Mouse (Mus musculus) bone marrow macrophage, adult 2 months (primary cell): ENCODE data around the gene Sqstm1. TPM values are rescaled to one million over a fixed set of nuclear protein-coding genes. Genes with fewer than 3 reads are reported as not detected.

Experiments
- H3K27ac ChIP-seq: 2 replicates; pipeline ENCODE4 v1.5.1; 2012; ENCODE audit warnings: low read depth, low read length; ENCODE audit not compliant: insufficient read depth
- H3K4me1 ChIP-seq: 2 replicates; pipeline ENCODE4 v1.6.1; 2012; ENCODE audit warnings: low read length; ENCODE audit not compliant: control insufficient read depth, insufficient read depth
- H3K4me3 ChIP-seq: 2 replicates; pipeline ENCODE4 v1.5.1; 2012; ENCODE audit warnings: mild to moderate bottlenecking, low read length, moderate library complexity; ENCODE audit not compliant: insufficient read depth
- CTCF ChIP-seq: IDR thresholded peaks from 2 replicates; pipeline ENCODE4 v1.5.1; 2012; ENCODE audit warnings: low read depth, mild to moderate bottlenecking, low read length, moderate library complexity
- POLR2A ChIP-seq: IDR thresholded peaks from 2 replicates; pipeline ENCODE4 v1.6.1; 2012; ENCODE audit warnings: mild to moderate bottlenecking, low read depth, low read length, borderline replicate concordance
- polyA plus RNA-seq: library from polyadenylated mRNA; stranded (reverse); fragments of >200 nt; gene quantifications from 2 replicates; pipeline ENCODE4 v1.2.4, GENCODE M21; 2012; ENCODE audit not compliant: missing spikeins, insufficient read depth, insufficient read length

Gene Sqstm1
- polyA plus RNA-seq, 1 experiment: 560 TPM

DNA sequence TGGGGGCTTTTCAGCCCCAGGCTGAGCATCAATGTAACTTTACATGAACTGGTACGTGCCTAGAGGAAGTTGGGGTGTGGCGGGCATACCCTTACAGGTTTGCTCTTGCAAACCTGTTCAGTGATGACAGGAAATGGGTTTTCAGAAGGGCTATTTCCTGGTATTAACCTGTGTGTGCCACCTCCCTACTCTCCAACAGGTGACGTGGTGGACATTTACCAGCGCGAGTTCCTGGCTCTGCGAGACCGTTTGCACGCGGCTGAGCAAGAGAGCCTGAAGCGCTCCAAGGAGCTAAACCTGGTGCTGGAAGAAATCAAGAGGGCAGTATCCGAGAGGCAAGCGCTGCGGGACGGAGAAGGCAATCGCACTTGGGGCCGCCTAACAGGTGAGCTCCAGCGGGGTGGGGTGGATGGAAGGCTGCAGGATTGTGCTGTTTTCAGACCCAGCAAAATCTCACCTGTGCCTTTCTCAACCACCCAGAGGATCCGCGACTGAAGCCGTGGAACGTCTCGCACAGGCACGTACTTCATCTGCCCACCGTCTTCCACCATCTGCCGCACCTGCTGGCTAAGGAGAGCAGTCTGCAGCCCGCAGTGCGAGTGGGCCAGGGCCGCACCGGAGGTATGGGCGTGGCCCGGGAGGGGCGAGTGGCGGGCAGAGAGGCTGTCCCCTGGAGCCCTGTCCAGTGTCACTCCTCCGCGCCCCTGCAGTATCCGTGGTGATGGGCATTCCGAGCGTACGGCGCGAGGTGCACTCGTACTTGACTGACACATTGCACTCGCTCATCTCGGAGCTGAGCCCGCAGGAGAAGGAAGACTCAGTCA lies 20.1 kb upstream of the Sqstm1 start:
- Histone ChIP-seq H3K4me3 (no peak overlapping the region), H3K27ac (no peak overlapping the region), H3K4me1 (peaks cover 35% of the 10 kb centered on the region)
- TF ChIP-seq POLR2A (no peak), CTCF (no peak)

DNA sequence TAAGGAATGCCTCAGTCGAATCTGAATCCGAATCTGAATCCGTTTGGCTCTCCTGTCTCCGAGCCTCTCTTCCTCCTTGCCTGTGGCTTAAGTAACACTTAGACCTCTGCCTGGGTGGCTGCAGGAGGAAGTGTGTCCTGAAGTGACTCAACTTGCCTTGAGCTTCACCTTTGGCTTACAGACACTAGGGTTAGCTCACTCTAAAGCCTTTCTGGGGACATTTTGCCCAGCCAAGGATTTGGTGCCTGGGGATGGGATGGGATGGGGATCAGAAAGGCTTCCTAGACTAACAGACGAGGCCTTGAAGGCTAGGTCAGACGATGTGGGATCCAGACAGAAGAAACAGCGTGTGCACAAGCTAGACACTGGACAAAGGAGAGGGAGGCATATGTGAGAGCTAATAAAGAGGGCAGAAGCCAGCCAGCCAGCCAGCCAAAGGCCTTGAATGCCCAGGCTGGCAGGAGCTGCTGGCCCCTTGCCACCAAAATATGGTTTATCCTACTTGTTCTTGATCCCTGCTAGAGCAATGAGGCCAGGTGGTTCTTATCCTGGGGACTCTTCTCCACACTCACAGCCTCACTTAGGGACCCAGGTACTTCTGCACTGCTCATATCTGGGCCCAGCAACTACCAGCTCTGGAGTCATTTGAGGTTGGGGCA lies 18.8 kb upstream of the Sqstm1 start:
- peak overlapping the region; percentile 7; the same call in 1 of the 2 replicates for H3K4me3 ChIP-seq
- H3K4me1 ChIP-seq: peaks cover 33% of the 10 kb centered on the region
- peak overlapping the region; percentile 54 for H3K27ac ChIP-seq
- TF ChIP-seq CTCF (no peak), POLR2A (no peak)

DNA sequence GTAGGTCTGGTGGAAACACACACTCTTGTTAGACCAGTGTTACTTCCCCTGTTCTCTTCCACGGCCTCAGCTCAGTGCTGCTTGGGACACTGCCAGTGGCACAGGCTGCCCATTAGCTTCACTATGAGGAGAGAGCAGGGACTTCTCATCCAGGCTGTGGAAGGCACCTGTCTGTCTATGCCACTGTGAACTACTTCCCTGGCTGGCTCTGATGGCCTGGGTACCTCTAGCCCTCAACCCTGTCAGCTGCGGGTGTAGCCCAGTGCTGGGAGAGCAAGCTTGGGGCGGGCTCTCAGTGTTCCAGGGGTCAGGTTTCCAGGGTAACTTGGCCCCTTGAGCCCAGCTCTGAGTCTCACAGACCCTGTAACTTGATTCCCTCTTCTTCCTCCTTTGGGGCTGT lies 18.1 kb upstream of the Sqstm1 start:
- H3K4me1 ChIP-seq: peaks cover 33% of the 10 kb centered on the region
- peak overlapping the region; percentile 54 for H3K27ac ChIP-seq
- peak overlapping the region; percentile 7 for H3K4me3 ChIP-seq
- TF ChIP-seq CTCF (no peak), POLR2A (no peak)

DNA sequence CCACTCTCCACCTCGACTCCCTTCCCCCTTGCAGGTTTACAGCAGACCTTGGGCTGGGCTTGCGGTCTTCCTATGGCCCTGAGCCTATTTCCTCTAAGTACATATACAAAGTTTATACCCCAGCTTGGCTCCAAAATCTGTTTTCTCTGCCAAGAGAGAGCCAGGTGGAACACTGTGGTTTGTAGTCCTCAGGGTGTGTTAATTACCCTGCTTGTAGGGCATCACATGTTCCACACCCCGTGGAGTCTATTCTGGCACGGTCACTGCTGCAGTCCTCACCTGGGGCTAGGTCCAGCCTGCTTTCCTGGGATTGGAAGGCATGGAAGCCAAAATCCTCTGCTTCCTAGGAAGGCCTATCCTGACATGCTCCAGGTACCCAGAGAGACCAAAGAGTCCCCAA lies 17.1 kb upstream of the Sqstm1 start:
- H3K4me3 ChIP-seq: peak overlapping the region; percentile 97

DNA sequence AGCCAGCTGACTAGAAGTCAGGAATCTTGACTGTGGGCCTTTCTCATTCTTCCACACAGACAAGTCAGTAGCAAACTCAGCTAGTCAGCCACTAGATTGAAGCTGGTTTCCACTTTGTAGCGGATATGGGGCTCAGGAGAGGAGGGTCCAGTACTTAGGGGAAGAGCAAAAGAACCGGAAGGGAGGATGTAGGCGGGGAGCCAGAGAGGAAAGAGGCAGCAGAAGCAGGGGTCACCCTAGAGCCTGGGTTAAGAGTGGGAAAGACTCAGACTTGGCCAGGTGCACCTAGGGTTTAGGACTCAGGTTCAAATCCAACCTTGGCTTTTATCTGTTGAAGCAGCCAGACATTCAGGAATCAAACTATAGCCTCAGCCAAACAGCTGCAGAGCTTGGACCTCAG lies 16.6 kb upstream of the Sqstm1 start:
- peaks cover 39% of the 10 kb centered on the region for H3K4me1 ChIP-seq

More for the DNA sequence above, 17.1 kb upstream of the Sqstm1 start:
- TF ChIP-seq CTCF (no peak), POLR2A (no peak)
- Histone ChIP-seq H3K27ac (peak overlapping the region; percentile 68), H3K4me1 (peaks cover 36% of the 10 kb centered on the region)

DNA sequence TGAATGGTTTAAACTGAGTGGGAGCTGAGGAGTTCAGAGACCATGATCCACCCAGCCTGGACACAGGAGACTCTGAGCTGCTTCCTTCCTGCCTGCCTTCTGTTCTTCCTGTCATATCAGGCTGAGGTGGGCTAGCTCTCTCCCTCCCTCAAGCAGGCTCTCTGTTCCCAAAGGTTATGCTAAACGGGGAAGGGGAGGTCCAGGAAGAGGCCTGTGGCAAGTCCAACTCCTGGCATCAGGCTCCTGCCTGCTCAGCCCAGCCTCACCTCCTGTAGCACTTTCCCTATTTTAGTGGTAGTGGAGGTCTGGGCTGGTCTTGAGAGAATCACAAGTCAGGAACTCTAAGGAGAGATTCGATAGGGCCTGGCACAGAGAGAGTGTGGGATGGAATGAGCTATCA lies 15.8 kb upstream of the Sqstm1 start:
- peak overlapping the region; percentile 68 for H3K27ac ChIP-seq
- no peak for TF ChIP-seq POLR2A
- TF ChIP-seq CTCF: no peak
- H3K4me1 ChIP-seq: peaks cover 44% of the 10 kb centered on the region
- peak overlapping the region; percentile 97 for H3K4me3 ChIP-seq

More for the DNA sequence above, 16.6 kb upstream of the Sqstm1 start:
- Histone ChIP-seq H3K27ac (peak overlapping the region; percentile 68), H3K4me3 (peak overlapping the region; percentile 97)
- TF ChIP-seq POLR2A: no peak
- TF ChIP-seq CTCF: no peak

DNA sequence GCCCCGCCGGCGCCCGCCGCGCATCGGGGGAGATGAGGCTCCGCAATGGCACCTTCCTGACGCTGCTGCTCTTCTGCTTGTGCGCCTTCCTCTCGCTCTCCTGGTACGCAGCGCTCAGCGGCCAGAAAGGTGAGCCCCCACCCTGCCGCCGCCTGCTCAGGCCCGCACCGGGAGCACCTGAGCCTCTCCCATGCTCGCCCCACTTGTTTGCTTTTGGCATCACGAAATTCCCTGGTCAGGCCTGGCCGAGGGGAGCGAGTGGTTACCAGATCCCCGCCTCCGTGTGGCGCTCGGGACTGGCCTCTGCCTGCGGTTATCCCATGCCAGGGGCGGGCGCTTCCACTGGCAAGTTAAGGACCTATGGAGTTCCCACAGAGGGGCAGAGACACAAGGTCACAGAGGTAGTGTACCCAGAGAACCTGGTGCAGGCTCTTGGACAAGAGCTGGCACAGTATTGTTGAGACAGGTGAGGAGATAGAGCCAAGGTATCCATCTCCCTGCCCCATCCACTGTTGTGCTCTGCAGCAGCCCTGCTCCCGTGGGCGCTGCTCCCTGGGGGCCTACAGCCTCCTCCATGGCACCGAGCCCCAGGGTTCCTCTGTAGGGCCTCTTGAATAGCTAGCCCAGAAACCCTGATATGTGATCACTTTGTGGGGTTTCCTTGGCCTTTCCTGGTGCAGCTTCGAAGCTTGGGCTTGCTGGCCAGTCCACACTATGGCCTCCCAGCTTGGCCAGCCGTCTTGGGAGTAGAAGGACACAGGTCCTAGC lies 15.2 kb upstream of the Sqstm1 start:
- Histone ChIP-seq H3K27ac (peak overlapping the region; percentile 68), H3K4me1 (peaks cover 45% of the 10 kb centered on the region), H3K4me3 (peak overlapping the region; percentile 97)
- TF ChIP-seq CTCF: no peak
- no peak for TF ChIP-seq POLR2A

DNA sequence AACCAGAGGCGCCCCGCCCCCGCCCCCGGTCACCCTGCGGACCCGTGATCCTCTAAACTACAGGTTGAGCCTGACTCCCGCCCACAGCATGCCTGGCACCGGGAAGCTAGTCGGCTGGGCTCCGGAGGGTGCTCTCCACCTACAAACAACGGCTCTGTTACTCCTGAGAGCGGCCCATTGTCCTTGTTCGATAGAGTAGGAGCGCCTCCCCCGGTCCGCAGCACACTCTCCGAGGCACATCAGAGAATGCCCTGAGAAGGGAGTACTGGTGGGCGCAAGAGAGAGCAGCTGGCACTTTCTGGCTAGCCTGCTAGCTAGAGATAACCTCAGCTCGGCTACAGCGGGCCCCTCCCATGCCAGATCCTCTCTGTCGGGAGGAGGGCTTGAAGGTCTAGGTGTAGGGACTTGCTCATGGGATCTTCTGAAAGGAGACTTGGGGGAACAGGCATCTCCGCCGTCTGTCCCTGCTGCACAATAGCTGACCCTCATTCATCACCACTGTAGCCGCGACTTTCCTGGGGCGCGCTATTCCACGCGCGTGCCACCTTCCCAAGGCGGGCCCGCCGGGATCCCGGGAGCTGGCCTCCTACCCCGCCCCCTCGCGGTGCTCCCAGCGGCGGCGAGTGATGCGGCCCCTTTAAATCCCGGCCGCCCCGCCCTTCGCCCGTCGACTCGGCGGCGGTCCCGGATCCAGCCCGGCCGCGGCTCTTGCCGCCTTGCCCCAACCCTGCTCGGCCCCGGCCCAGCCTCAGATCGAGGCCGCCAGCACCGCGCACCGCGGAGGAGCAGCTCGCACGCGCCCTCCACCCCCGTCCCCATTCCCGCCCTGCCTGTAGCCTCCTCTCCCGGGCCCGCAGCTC lies 14.3 kb upstream of the Sqstm1 start:
- H3K4me1 ChIP-seq: peaks cover 46% of the 10 kb centered on the region
- no peak for TF ChIP-seq CTCF
- no peak for TF ChIP-seq POLR2A
- peak overlapping the region; percentile 97 for H3K4me3 ChIP-seq
- peak overlapping the region; percentile 87 for H3K27ac ChIP-seq
